Mouse (Mus musculus) G1E (cell line): ENCODE measurements around the gene Camkmt.

Source experiments
- CTCF ChIP-seq: IDR thresholded peaks from 2 replicates; pipeline ENCODE4 v1.5.1; 2012; ENCODE audit warnings: low read depth, low read length, inconsistent platforms, mixed read lengths
- GATA1 ChIP-seq: IDR thresholded peaks from 2 replicates; pipeline ENCODE4 v1.6.1; 2012; ENCODE audit warnings: borderline replicate concordance, low read length, inconsistent platforms, mixed read lengths
- POLR2AphosphoS5 ChIP-seq: IDR thresholded peaks from 2 replicates; pipeline ENCODE4 v1.6.1; 2012; ENCODE audit warnings: low read depth, low read length, inconsistent platforms; ENCODE audit not compliant: insufficient replicate concordance

DNA sequence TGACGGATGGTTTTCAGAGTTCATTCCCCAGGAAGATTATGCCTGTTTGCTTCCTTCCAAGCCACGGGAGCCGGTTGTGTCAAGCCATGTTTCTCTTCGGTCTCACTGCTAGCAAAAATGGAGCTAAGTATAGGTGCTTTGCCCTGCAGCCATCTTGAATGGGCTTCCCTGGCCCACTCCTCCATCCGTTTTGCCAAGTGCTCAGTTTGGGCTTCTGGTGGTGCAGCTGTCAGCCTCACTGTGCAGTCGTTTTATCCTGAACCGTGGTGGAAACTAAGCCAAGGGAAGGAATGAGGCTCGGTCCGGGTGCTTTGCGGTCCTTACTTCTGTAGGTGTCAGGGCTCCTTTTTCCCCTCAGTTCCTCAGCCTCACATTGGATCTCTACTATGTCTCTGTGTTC lies 263.3 kb downstream of the Camkmt start:
- TF ChIP-seq GATA1 (no peak), CTCF (no peak), POLR2AphosphoS5 (no peak)
